Mouse (Mus musculus): ENCODE measurements around the gene Lias.

Gene Lias

DNA sequence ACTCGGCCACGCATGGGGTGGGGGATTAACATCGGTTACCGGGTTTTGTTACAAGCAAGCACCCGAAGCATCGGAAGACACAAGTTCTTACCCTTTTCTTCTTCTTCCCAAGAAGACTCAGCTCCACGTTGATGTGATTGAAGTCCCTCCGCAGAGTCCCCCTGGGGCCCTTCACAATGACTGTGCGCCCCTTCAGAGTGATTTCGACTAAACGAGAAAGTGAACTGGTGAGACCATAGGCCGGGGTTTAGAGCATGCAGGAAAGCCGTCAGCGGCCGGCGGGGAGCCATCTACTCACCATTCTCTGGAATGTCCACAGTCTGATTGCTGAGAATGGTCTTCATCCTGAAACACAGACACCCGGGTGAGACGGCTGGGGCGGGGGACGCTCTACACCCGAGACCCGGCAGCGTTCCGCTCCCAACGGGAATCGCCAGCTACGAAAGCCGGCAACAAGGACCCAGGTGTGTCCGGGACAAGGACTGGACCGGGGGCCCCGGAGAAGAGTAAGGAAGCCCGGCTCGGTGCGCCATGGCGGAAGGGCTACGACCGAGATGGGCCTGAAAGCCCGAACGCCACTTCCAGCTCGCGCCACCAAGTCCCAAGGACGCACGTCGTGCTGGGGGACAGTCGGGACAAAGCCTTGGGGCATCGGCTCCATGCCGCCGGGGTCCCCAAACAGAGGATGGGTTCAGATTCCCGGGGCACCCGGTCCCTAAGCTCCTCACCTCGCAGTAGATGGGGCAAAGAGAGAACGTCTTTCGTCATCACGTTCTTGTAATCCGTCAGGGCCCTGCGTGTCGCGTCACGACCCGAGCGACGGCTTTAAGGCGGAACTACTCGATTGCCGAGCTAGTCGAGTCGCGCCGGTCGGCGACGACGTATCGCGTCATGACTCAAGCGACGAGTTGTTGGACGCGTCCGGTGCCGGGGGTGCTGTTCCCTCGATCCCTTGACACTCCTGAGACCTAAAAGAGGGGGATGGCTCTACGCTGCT lies at the start of gene Lias, which contains the start of gene Rpl9:
Gene Lias (plus strand): TSS at position 850 of the 997 bp plus-strand sequence.
Gene Rpl9 (minus strand): TSS at position 797 of the 997 bp plus-strand sequence.
- DNase-seq = peak; percentile 97 to 98

DNA sequence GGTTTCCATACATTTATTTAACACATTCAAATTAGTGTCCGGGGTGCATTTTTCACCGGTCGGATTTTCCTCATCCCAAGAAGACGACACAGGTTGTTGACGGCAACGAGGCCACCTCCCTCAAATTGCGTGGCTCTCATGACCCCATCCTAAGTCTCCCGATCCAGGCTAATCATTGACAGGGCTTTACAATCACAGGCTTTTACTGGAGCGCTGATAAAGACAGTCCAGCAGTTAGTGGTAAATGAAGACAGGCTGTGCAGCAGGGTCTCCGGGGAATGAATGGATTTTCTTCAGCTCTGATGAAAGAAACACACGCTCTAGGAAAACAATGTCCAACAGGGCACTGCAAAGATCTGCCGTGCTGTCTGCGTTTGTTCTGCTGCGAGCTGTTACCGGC lies 43.1 kb upstream of the Lias start, which contains the start of gene Klb:
Gene Klb (plus strand): TSS at position 147 of the 400 bp plus-strand sequence.
- no peak for DNase-seq

DNA sequence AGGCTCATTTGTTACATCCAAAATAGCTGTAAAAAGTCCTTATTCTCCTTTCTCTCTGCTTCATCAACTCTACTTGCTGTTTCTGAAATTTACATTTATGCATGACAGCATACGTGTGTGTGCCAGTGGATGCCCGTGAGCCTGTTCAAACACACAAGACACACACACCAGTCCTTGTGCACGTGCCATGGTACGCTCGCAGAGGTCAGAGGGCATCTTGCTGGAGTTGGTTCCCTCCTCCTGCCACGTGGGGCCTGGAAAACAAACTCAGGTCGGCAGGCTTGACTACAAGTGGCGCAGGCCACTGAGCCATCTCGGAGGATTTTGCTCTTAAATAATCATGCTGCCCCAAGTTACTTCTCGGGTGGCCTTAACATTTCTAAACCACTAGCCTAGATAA lies 40.8 kb upstream of the Lias start:
- DNase-seq = no peak

DNA sequence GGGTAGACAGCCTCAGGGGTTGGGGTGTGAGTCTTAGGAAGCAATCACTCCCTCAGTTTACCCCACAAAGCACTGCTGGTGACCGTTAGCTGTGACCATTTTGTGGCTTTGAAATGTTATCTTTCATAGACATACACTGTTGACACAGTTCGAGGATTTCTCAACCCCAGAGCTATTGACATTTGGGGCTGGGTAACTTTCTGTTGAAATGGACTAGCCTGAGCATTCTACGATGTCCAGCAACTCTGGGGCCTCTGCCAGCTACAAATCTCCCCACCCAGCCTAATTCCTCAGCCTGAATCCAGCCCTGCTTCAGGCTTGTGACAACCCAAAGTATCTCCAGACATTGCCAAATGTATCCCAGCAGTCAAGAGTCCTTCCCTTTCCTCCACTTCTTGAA lies 37.2 kb upstream of the Lias start:
- DNase-seq = no peak

DNA sequence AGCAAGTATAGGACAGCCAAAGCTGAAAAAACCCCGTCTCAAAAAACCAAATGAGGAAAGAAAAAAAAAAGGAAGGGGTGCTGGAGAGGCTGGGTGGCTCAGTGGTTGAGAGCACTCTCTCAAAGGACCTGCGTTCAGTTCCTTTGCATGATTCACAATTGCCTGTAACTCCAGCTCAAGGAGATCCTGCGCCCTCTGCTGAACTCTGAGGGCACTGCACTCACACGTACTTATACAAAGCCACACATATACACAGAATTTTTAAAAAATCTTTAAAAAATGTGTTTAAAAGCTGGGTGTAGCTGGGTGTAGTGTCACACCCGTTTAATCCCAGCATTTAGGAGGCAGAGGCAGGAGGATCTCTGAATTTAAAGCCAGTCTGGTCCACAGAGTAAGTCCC lies 36.3 kb upstream of the Lias start:
- DNase-seq = no peak

DNA sequence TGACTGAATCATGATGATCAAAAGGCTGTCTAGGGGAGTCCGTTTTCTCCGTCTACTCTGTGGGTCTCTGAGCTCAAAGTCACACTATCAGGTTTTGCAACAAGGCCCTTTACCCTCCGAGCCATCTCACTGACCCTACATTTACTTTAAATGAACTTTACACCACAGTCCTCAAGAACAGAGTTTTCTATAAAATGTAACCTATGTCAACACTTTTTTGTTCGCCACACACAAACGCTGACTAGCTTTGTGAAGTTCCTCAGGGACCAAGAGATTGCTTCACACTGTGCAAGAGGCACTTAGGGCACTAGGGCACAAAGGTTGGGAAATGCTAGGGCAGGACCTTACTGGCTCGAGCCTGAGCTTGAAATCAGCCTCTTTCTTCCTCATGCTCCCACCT lies 34.4 kb upstream of the Lias start:
- no peak for DNase-seq

DNA sequence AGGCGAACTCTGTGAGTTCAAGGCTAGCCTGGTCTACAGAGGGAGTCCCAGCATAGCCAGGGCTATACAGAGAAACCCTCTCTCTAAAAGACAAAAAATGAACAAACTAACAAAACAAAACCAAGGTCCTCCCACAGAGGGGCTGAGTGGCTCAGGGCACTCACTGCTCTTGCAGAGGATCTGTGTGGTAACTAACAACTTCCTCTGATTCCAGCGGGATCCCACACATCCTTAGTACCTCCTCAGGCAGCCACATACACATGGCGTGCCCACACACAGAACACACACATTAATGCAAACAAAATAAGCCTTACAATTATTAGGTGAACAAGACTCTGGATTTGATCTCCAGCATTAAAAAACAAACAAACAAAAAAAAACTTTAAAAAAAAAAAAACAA lies 33.5 kb upstream of the Lias start:
- DNase-seq = no peak

DNA sequence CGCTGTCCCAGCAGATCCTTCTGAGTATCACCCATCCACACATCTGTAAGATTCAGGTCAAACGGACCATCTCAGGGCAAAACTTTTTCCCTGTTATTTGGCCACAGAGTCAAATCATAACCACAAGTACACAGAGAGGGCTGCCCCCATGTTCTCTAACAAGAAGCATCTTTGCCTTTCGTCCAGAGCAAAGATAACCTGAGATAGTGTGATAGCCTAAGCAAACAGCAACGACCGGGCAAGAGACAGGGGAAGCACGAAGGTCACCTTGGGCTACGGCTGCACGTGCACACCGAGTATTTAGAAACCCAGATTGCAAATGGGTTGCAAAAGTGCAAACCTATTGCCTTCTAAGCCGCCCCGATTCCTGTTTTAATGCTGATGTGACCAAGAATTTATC lies 23.5 kb upstream of the Lias start:
- DNase-seq = no peak

DNA sequence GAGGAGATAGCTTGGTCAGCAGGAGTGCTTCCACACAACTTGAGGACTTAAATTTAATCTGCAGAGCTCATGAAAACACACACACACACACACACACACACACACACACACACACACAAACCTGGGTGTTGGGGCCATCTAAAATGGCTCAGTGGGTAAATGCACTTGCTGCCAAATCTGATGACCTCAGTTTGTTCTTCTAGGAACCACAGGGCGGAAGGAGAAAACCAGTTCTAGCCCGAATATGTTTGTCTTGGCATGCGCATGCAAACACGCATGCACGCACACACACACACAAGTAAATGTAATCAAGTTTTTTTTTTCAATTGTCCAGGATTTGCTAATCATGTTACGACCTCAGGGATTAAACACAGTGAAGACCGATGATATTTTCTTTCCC lies 19.7 kb upstream of the Lias start:
- no peak for DNase-seq

DNA sequence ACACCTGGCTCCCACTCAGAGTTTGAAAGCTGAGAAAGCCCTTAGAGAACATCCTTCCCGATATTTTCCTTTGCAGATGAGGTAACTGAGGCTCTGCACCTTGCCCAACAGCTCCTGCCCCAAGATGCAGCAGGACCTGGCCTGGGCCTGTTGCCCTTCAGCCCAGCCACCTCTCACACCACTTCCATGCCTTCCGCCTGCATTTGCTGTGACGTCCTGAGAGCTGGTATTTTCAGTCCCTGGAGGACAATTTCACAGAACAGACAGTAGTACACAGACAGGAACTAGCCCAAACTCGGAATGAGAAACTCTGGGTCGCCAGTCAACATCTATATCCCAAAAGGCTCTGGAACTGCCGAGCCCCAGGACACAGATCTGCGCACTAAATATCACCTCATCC lies 16.6 kb upstream of the Lias start:
- no peak for DNase-seq

DNA sequence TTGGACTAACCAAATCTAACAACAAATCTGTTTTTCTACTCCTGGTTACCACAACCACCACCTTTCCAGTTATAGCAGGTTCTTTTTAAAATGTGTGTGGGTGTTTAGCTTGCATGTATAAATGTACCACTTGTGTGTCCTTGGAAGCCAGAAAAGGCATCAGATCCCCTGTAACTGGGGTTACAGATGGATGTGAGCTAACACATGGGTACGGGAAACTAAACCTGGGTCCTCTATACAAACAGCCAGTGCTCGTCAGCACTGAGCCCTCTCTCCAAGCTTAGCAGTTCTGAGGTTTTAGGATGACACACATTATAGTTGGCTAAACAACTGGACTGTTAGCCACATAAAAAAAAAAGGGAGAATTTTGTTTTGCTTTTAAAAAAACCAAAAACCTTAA lies 5.6 kb upstream of the Lias start:
- DNase-seq = no peak

DNA sequence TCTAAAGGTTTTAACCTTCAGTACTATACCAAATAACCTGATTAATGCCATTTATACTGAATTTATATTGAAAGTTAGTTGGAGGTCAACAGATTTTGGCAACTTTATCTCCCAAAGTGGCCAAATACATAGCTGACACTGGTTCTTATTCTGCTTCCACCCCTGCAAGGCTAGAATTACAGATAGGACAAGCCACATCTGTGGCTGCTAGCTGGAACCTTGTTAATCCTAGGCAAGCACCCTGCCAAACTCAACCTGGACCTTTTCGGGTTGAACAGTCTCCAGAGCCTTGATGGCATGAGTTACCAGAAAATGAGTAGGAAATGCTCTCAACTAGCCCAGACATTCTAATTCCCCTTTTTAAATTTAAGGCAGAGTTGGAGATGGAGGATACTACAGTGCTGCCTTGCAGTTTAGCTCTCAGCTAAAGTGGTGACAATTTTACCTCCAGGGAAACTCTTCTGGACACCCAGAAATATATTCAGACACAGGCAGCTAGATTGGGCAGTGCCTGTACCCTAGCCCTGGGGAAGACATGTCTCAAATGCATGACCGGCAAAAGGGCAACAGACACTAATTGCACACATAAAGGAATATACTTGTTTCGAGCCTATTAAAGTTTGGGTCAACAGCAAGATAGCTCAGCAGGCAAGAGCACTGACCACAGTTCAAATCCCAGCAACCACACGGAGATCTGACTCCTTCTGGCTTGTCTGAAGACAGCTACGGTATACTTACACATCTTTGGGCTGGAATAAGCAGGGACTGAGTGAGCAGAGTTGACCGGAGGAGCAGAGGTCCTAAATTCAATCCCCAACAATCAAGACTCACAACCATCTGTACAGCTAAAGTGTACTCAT lies 4.1 kb upstream of the Lias start:
- DNase-seq = no peak

DNA sequence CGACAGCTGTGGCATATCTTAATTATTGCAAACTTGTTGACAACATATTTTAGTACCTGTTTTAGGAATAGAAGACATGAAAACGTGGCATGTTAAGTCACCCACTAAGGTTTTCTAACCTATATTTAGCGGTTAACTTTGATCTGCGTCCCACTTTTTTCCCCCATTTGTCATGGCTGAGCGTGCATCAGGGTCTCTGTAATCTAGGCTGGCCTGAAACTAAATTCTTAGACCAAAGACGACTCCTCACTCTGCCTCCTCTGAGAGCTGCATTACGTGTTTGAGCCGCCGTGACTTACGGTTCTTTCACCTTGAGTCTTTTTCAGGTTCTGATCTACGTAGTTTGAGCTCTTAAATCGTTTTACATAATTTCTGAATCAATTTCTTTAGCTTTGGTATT lies 456 bp downstream of the Lias start:
- DNase-seq = no peak

DNA sequence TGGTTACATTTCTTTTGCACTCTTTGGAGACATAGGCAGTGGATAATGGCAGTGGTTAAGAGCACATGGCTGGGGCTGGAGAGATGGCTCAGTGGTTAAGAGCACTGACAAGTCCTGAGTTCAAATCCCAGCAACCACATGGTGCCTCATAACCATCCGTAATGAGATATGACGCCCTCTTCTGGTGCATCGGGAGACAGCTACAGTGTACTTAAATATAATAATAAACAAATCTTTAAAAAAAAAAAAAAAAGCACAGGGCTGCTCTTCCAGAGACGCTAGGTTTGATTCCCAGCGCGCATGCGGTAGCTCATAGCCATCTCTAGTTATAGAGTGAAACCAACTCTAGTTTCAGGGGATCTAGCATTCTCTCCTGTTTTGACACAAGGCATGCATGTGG lies 3.1 kb downstream of the Lias start:
- no peak for DNase-seq

DNA sequence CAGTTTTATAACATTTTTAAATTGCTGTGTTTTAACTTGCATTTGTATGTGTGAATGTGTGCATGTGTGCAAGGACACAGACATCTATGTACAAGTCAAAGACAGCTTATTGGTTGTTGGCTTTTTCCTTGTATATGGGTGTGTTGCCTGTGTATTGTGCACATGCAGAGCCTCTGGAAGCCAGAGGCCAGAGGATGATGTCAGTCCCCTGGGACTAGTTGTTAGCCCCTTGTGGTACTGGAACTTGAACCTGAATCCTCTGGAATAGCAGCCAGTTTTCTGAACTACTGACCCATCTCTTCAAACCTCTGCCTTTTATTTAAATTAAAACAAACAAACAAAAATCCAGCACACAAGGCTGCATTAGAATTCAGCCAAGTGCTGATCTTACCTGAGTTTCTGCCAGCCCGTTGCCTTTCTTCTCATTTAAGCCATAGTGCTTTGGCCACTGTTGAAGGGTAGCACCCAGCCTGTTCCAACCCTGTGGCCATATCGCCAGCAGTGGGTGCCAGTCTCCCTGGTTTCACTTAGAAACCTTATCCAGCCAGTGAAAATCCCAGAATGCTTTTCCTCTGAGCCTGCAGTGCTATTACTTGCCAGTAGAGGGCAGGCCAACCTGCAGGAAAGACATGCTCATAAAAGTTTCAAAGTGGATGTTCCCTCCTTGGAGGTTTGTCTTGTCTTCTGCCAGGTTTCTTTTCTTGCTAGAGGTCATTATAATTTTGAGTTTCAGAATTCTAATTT lies 10.1 kb downstream of the Lias start:
- peak; percentile 83 to 91 for DNase-seq

DNA sequence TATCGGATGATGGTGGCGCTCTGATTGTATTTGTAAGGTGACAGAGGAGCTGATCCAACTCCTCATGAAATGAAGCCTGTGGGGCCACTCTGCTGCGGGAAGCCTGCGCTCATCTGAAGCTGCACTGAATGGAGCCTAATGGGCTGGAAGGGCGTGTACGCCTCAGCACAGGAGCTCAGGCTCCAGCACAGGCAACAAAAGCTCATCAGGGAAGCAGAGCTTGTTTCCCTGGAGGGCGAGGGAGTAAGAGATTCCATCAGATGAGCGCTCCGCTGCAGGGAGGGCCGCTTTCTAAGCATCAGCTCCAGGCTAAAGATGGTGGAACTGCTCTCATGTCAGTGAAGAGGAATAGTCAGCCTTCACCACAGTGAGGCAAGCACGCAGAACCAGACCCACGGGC lies 16.7 kb downstream of the Lias start:
- no peak for DNase-seq

DNA sequence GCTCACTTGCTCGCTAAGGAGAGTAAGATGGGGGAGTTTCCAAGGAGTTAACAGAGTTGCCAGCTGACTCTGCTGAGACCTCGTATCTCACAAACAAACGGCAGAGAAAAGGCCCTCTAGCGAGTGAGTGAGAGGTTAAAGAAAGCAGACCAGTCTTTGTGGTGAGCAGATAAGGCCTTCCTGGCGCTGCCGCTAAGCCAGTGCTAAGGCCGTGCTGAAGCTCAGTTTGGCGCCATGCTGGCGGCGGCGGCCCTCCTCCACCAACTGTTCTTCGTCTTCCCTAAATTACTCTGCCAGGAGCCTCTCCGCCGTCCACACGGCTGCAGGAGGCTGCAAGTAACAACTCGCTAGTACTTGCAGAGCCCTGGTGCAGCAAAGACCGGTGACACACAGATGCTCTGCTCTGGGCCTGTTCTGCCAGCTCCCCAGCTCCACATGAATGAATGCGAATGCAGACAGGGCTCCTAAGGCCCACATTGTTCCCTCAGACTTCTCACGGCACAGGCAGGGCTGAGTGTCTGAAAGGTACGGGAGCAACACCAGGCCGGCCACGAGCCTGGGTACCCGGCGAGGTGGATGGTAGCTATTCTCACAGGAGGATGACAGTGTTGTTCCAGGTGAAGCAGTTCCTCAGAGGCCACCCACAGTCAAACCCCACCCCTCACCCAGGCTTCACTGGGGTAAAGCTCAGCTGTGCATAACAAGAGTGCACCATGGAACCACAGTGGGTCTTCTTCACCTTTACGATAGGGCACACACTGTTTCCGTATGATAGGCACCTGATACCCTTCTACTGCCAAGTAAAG lies 24.6 kb downstream of the Lias start:
- no peak for DNase-seq

DNA sequence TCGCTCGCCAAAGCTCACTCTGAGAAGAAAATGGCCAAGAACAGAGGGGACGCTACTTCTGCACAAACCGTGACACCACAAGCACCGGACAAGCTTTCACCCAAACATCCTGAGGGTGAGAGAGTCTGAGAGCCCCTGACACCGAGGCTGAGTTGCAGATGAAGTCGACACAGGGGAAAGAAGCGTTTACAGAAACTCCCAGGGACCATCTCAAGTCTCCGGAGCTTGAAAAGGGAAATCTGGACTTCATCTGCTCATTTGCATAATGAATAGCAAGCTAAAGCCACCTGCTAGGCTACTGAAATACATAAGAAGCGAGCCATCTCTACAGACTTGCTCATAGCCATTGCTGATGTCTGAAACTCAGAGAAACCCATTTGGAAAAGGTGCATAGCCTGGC lies 27.8 kb downstream of the Lias start:
- DNase-seq = no peak

DNA sequence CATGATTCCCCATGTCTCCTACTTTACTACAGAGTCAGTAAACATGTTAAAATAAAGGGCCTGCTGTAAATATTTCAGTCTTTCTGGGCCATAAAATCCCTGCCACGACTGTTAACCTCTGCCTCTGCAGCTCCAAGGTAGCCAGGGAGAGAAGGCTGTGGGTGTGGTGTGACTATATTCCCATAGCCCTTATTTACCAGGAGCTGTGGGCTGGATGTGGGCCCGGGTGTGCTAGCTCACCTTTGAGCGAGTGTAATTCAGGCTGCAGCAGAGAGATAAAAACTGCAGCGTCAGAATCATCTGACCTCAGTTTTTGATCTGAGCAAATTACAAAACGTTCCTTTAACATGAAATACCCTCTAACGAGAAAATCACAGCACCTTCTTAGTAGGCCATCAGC lies 29.5 kb downstream of the Lias start:
- no peak for DNase-seq

DNA sequence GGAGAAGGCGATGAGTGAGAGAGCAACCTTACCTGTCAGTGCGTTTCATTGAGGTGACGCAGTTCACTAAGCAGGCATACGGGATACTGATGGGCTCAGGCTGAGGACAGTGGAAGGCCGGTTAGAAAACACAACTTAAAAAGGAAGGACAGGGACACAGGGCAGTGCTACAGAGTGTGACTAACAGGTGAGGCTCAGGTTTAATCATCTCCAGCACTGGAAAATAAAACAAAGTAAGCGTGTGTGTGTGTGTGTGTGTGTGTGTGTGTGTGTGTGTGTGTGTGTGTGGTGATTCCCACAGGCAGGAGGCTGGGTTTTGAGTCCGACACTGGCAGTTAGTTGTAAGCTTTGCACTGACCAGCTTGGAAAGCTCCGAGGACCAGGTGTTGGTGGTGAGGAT lies 31.5 kb downstream of the Lias start:
- DNase-seq = peak; percentile 22 to 43

DNA sequence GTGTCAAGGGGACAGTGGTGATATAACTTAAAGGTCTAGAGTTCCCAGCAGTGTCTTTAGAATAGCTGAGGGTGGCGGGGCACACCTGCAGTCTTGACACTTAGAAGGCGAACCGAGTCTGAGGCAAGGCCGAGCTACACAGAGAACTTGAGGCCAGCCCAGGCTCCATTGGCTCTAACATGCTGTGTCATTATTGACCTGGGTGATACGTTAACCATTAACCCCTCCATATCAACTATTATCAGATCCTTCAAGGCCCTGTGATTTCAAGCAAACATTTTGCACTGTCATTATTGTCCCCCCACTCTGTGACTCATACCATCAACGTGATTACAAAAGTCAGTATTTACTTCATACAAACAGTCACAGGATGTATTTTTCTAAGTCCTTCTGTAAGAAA lies 32.9 kb downstream of the Lias start:
- DNase-seq = peak; percentile 46 to 64

DNA sequence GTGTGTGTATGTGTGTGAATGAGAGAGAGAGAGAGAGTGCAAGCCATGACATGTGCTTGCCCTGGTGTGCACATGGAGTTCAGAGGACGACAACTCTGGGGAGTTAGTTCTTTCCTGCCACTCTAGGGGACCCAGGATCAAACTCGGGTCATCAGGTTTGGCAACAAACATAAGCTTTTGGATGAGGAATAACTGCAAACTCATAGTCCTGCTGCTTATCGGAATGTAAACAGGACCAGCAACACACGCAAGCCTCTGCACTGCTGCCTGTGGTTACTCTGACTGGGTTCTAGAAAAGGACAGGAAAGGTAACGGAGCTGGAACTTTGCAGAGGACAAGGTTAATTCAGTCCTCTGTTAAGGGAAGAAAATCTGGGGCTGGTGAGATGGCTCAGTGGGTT lies 34.0 kb downstream of the Lias start:
- DNase-seq = no peak
